Mouse (Mus musculus): ENCODE data around the gene Cyb5r1. TPM values are rescaled to one million over a fixed set of nuclear protein-coding genes. Genes with fewer than 3 reads are reported as not detected.

Gene Cyb5r1
- 34.3 and 36.9 TPM in 2 replicates for polyA plus RNA-seq (2014; fragmentation: Nextera tagmentation; extraction: Ambion mirVana)

DNA sequence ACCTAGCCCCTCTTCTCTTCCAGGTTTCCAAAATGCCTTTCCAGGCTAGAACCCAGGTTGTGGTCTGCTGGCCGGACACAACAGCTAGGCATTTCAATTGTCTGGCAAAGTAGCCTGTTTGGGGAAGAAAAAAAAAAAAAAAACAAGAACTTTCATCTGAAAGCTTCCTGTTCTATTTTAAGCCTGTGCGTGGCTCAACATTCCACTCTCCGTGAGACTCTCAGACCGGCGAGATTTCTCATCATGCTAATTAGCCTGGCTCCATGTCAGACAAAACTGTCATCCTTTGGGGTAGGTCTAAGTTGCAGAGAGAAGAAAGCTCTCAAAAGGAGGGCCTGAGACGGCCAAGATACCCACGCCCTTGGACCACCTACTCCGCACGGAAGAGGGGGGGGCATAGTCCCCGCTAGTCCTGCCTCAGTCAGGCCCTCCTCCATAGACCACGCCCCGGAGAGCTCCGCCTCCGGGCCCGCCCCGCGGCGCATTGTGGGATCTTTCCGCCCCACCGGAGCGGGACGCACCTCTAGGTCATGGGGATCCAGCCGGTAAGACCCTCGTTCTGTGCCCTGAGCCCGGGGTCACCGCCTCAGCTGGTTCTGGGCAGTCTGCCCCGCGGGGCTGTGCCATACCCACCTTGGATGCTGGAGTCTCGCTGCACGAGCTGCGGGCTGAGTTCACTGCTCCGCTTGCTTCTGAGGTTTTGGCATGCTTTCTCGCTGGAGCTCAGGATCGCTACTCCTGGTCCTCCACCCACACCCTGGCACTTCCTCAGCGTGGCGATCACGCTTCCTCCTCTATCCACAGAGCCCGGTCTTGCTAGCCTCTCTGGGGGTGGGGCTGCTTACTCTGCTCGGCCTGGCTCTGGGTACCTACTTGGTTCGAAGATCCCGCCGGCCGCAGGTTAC, at the start of gene Cyb5r1:
Gene Cyb5r1, plus strand, starts transcription at position 51 of the 905 bp plus-strand sequence.
- H3K27ac ChIP-seq (ENCODE audit: low read depth, low read length): peak within 1 kb of the TSS; percentile 79
- no peaks in the 10 kb centered on the region for H3K9me3 ChIP-seq (ENCODE audit: control insufficient read depth, low read length)
- H3K4me1 ChIP-seq (replicated peaks; ENCODE audit: control insufficient read depth, insufficient read depth, low read length): peaks cover 10% of the 10 kb centered on the region; the same call in 1 of the 2 replicates
- peak; percentile 99 for ATAC-seq (replicated peaks; ENCODE audit: low FRiP score)
- H3K4me3 ChIP-seq (ENCODE audit: low read depth, low read length): peak within 1 kb of the TSS; percentile 86
- peak within 1 kb of the TSS; percentile 86 for H3K9ac ChIP-seq (ENCODE audit: low read depth, low read length)
- H3K27me3 ChIP-seq (replicated peaks; ENCODE audit: control insufficient read depth, insufficient read depth, low read length): no peaks in the 10 kb centered on the region
- peak; percentile 91 for DNase-seq (ENCODE audit: low spot score)
- peak within 1 kb of the TSS; percentile 74 for H3K4me2 ChIP-seq
- H3K36me3 ChIP-seq (ENCODE audit: control insufficient read depth, insufficient read depth, low read length): peaks cover 21% of the 10 kb centered on the region
- WGBS: 1% methylated on average over 43 of the region's 43 CpGs

DNA sequence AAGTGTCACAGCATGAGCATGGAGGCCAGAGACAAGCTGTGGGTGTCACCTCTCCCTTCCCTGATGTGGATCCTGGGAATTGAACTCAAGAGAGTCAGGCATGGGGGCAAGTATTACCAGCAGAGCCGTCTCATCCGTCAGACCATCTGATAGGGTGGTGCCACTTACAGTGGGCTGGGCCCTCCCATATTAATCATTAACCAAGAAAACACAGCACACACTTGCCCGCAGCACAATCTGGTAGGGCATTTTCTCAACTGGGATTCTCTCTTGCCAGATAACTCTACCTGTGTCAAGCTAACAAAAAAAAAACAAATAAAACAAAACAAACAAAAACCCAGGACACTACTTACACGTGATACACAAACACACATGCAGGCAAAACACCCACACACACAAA, 47.9 kb upstream of the Cyb5r1 start:
- H3K4me2 ChIP-seq: no peak overlapping the region
- H3K27me3 ChIP-seq (replicated peaks; ENCODE audit: control insufficient read depth, insufficient read depth, low read length): no peaks in the 10 kb centered on the region
- H3K36me3 ChIP-seq (ENCODE audit: control insufficient read depth, insufficient read depth, low read length): peaks cover 39% of the 10 kb centered on the region
- ATAC-seq (replicated peaks; ENCODE audit: low FRiP score) (no peak), DNase-seq (ENCODE audit: low spot score) (no peak)
- peaks cover 5% of the 10 kb centered on the region; the same call in 1 of the 2 replicates for H3K4me1 ChIP-seq (replicated peaks; ENCODE audit: control insufficient read depth, insufficient read depth, low read length)
- H3K9ac ChIP-seq (ENCODE audit: low read depth, low read length): no peak overlapping the region
- no peak overlapping the region for H3K27ac ChIP-seq (ENCODE audit: low read depth, low read length)
- no peak overlapping the region for H3K4me3 ChIP-seq (ENCODE audit: low read depth, low read length)
- WGBS: 68% methylated on average over 4 of the region's 4 CpGs
- H3K9me3 ChIP-seq (ENCODE audit: control insufficient read depth, low read length): no peaks in the 10 kb centered on the region

DNA sequence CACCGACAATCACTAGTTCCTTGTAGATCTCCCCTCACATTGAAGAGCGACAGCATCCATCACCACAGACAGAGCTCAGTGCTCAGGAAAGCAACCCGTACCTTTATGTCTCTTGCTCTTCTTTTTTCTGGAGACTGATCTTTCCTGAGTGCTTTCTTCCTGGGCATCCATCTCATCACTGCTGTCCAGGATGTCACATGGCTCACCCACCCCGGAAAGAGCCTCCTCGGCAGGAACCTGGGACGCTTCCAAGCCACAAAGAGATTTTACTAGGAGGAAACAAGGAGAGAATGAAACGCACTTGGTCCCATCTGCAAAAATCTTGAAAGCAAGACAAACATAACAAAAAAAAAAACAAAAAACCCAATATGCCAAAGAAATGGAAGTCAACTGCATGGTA, 44.7 kb upstream of the Cyb5r1 start:
- H3K4me1 ChIP-seq (replicated peaks; ENCODE audit: control insufficient read depth, insufficient read depth, low read length): peaks cover 7% of the 10 kb centered on the region; the same call in 1 of the 2 replicates
- 0 out of 2 replicates have a peak overlapping the region, but pooled peaks have one; percentile 86 for H3K27ac ChIP-seq (ENCODE audit: low read depth, low read length)
- DNase-seq (ENCODE audit: low spot score) (no peak), ATAC-seq (replicated peaks; ENCODE audit: low FRiP score) (no peak)
- H3K36me3 ChIP-seq (ENCODE audit: control insufficient read depth, insufficient read depth, low read length): peaks cover 22% of the 10 kb centered on the region
- H3K4me2 ChIP-seq: peak overlapping the region; percentile 85
- peak overlapping the region; percentile 88 for H3K9ac ChIP-seq (ENCODE audit: low read depth, low read length)
- 58% methylated on average over 7 of the region's 7 CpGs for WGBS
- H3K27me3 ChIP-seq (replicated peaks; ENCODE audit: control insufficient read depth, insufficient read depth, low read length): no peaks in the 10 kb centered on the region
- peak overlapping the region; percentile 85 for H3K4me3 ChIP-seq (ENCODE audit: low read depth, low read length)
- H3K9me3 ChIP-seq (ENCODE audit: control insufficient read depth, low read length): no peaks in the 10 kb centered on the region

DNA sequence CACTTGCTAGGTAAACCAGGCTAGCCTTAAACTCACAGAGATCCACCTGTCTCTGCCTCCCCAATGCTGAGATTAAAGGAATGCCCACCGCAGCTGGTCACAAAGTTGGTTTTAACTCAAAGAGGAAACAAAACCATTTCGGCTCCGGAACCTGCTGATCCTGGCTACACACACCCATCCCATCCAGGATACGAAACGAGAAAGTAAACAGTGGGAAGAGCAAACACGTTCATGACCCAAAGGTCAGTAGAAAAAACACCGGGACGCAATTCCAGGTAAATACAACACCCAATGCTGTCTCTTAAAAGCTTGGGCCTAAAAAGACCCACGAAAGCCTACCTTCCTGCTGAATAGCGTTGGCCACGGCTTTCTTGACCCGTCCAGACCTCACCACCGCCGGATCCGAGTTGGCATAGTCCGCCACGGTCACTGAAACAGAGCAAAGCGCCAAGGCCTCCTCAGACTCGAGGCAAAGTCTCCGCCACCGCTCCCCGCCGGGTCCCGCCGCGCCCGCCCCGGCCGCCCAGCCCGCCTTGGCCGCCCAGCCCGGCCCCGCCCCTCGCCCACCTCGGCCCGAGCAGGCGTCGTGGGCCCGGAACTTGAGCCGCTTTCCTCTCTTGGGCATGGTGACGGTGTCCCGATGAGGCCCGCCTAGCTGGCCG, 44.0 kb upstream of the Cyb5r1 start:
- peak; percentile 85 for ATAC-seq (replicated peaks; ENCODE audit: low FRiP score)
- Histone ChIP-seq H3K27ac (ENCODE audit: low read depth, low read length) (peak overlapping the region; percentile 86), H3K36me3 (ENCODE audit: control insufficient read depth, insufficient read depth, low read length) (peaks cover 15% of the 10 kb centered on the region), H3K4me1 (replicated peaks; ENCODE audit: control insufficient read depth, insufficient read depth, low read length) (peaks cover 7% of the 10 kb centered on the region; the same call in 1 of the 2 replicates), H3K9me3 (ENCODE audit: control insufficient read depth, low read length) (no peaks in the 10 kb centered on the region), H3K9ac (ENCODE audit: low read depth, low read length) (peak overlapping the region; percentile 88), H3K4me3 (ENCODE audit: low read depth, low read length) (peak overlapping the region; percentile 85), H3K4me2 (peak overlapping the region; percentile 85), H3K27me3 (replicated peaks; ENCODE audit: control insufficient read depth, insufficient read depth, low read length) (no peaks in the 10 kb centered on the region)
- WGBS: 1% methylated on average over 42 of the region's 44 CpGs
- no peak for DNase-seq (ENCODE audit: low spot score)

DNA sequence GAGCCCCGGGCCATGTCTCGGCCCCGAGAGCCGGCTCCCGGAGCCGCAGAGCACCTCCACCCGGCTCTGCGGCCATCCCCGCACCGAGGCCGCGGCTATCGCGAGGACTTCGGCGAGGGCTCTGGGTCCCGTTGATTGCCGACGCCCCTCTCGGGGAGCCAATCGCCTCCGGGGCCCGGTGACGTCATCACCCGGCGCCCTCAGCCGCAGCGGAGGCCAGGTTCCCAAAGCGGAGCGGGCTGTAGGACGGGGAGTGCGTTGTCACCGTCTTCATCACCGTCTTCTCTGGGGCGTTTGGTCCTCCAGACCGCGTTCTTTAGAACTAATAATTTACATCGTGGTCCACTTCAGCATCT, 43.5 kb upstream of the Cyb5r1 start, which contains the start of gene Tmem183a:
Gene Tmem183a, minus strand, starts transcription at position 123 of the 356 bp plus-strand sequence.
- Histone ChIP-seq H3K36me3 (ENCODE audit: control insufficient read depth, insufficient read depth, low read length) (peaks cover 15% of the 10 kb centered on the region), H3K27me3 (replicated peaks; ENCODE audit: control insufficient read depth, insufficient read depth, low read length) (no peaks in the 10 kb centered on the region), H3K9me3 (ENCODE audit: control insufficient read depth, low read length) (no peaks in the 10 kb centered on the region), H3K9ac (ENCODE audit: low read depth, low read length) (peak within 1 kb of the TSS; percentile 88), H3K4me1 (replicated peaks; ENCODE audit: control insufficient read depth, insufficient read depth, low read length) (peaks cover 7% of the 10 kb centered on the region; the same call in 1 of the 2 replicates), H3K27ac (ENCODE audit: low read depth, low read length) (peak within 1 kb of the TSS; percentile 86), H3K4me3 (ENCODE audit: low read depth, low read length) (peak within 1 kb of the TSS; percentile 85), H3K4me2 (peak within 1 kb of the TSS; percentile 85)
- peak; percentile 95 for DNase-seq (ENCODE audit: low spot score)
- ATAC-seq (replicated peaks; ENCODE audit: low FRiP score): peak; percentile 96
- WGBS: under 1% methylated on average over 38 of the region's 38 CpGs

DNA sequence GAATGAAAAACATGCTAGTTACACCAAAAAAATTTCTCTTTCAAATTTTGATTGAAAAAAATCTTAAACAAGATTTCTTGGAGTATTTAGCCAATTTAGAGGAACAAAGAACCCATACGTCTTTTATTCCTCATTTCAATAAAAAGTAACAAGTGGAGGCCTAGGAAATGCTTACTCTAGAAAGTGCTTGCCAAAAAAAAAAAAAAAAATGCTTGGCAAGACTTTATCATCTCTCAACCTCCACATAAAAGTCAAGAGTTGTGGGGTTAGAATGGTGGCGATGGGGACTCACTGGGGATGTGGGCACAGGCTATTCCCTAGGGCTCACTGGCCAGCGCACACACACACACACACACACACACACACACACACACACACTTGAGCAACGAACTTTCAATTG, 42.2 kb upstream of the Cyb5r1 start:
- no peak overlapping the region for H3K9ac ChIP-seq (ENCODE audit: low read depth, low read length)
- no peak for ATAC-seq (replicated peaks; ENCODE audit: low FRiP score)
- no peak overlapping the region for H3K4me3 ChIP-seq (ENCODE audit: low read depth, low read length)
- 0 out of 2 replicates have a peak, but pooled peaks cover 7% of the 10 kb centered on the region for H3K4me1 ChIP-seq (replicated peaks; ENCODE audit: control insufficient read depth, insufficient read depth, low read length)
- H3K27ac ChIP-seq (ENCODE audit: low read depth, low read length): no peak overlapping the region
- H3K36me3 ChIP-seq (ENCODE audit: control insufficient read depth, insufficient read depth, low read length): peaks cover 8% of the 10 kb centered on the region
- no peak overlapping the region for H3K4me2 ChIP-seq
- no peaks in the 10 kb centered on the region for H3K27me3 ChIP-seq (replicated peaks; ENCODE audit: control insufficient read depth, insufficient read depth, low read length)
- no peak for DNase-seq (ENCODE audit: low spot score)
- no peaks in the 10 kb centered on the region for H3K9me3 ChIP-seq (ENCODE audit: control insufficient read depth, low read length)
- WGBS: 80% methylated on average over 4 of the region's 4 CpGs

DNA sequence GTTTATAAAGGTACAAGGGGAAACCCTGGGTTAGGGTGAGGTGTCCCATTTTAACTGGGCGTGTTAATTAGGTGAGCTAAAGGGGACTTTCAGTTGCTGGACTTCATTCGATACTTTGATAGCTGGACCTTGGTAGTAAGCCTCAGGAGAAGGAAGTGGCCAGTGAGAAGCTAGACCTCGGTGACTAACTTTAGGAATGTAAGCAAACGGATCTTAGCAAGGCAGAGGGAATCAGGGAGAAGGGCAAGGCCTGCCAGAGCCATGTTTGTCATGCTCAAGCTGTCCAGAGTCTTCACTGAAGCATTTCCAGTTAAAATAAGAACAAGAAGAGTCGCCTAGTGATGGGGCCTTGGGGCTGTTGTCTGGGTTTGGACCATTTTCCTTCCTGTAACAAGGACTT, 39.9 kb upstream of the Cyb5r1 start:
- 65% methylated on average over 5 of the region's 5 CpGs for WGBS
- no peak overlapping the region for H3K9ac ChIP-seq (ENCODE audit: low read depth, low read length)
- no peak overlapping the region for H3K4me3 ChIP-seq (ENCODE audit: low read depth, low read length)
- H3K36me3 ChIP-seq (ENCODE audit: control insufficient read depth, insufficient read depth, low read length): no peaks in the 10 kb centered on the region; the same call in 1 of the 2 replicates
- H3K27me3 ChIP-seq (replicated peaks; ENCODE audit: control insufficient read depth, insufficient read depth, low read length): no peaks in the 10 kb centered on the region
- no peak for ATAC-seq (replicated peaks; ENCODE audit: low FRiP score)
- H3K4me1 ChIP-seq (replicated peaks; ENCODE audit: control insufficient read depth, insufficient read depth, low read length): 0 out of 2 replicates have a peak, but pooled peaks cover 4% of the 10 kb centered on the region
- H3K9me3 ChIP-seq (ENCODE audit: control insufficient read depth, low read length): 0 out of 2 replicates have a peak, but pooled peaks cover 3% of the 10 kb centered on the region
- H3K4me2 ChIP-seq: no peak overlapping the region
- H3K27ac ChIP-seq (ENCODE audit: low read depth, low read length): no peak overlapping the region
- no peak for DNase-seq (ENCODE audit: low spot score)

DNA sequence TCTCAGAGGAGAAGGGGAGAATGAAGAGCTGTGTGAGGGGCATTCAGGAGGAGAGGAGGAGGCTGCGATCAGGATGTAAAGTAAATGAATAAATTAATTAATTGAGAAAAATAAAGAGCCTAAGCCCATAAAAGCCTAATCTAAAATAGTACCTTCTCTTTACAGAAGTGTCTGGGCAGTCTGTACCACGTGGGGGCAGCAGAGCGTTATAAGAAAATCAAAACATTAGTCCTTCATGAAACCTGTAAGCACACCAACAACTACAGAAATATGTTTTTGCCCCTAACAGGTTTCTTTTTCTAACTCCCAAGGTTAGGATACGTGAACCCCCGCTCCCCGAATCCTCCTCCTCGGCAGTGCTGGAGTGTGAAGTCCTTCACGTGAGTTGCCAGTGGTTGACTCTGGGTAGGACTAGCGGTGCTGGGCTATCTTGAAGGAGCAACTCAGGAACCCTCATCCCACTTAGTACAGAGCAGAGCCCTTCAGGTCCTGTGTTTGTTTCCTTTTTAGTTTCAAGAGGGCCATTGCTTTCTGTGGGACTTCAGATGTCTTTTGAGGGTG, 36.5 kb upstream of the Cyb5r1 start:
- Histone ChIP-seq H3K4me2 (no peak overlapping the region), H3K27me3 (replicated peaks; ENCODE audit: control insufficient read depth, insufficient read depth, low read length) (no peaks in the 10 kb centered on the region), H3K4me1 (replicated peaks; ENCODE audit: control insufficient read depth, insufficient read depth, low read length) (no peaks in the 10 kb centered on the region), H3K9ac (ENCODE audit: low read depth, low read length) (no peak overlapping the region), H3K36me3 (ENCODE audit: control insufficient read depth, insufficient read depth, low read length) (no peaks in the 10 kb centered on the region), H3K4me3 (ENCODE audit: low read depth, low read length) (no peak overlapping the region), H3K27ac (ENCODE audit: low read depth, low read length) (no peak overlapping the region), H3K9me3 (ENCODE audit: control insufficient read depth, low read length) (0 out of 2 replicates have a peak, but pooled peaks cover 3% of the 10 kb centered on the region)
- no peak for ATAC-seq (replicated peaks; ENCODE audit: low FRiP score)
- 48% methylated on average over 9 of the region's 9 CpGs for WGBS
- no peak for DNase-seq (ENCODE audit: low spot score)
